Mouse (Mus musculus) spleen, postnatal 4 days (tissue): ENCODE data around the gene Cyp2j9.
"Not testable (repeated sequence)": the region's sequence is repeated elsewhere in the genome, so short reads cannot be mapped to it uniquely, and the experiment has no call there.

Source experiments
- DNase-seq, 2 experiments: peaks; one replicate each; pipeline ENCODE4 v3.0.0; 2022; ENCODE audit warnings: low spot score in 2 of 2

The Cyp2j9 gene

GRCm38 (mm10) chr4:96590911-96591790, at the start of gene Cyp2j9:
Gene Cyp2j9, minus strand, starts transcription at chr4:96591578.
- no peak for DNase-seq

- no peak for DNase-seq
Observed at GRCm38 (mm10) chr4:96635455-96635854, 44.1 kb upstream of the Cyp2j9 start.

DNA sequence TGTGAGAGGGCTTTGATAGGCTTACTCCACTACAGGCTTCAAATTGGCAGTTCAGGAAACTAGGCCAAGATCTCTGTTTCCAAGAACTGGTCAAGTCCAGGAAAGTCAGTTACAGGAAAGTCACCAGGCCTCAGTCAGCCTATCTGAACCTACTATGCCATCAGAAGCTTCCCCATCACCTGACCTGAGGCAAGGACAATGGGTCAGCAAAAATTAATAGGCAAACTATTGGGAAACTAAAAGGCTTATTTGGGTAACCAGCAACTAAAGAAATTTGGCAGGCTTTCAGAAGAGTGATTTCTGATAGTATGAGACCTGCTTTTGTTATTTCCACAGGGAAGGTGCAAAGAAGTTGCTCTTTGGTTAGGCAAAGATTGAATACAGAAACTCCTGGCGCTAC, 31.1 kb upstream of the Cyp2j9 start:
- no peak for DNase-seq

- DNase-seq = no peak
Observed at GRCm38 (mm10) chr4:96591791-96592150, 393 bp upstream of the Cyp2j9 start.

DNA sequence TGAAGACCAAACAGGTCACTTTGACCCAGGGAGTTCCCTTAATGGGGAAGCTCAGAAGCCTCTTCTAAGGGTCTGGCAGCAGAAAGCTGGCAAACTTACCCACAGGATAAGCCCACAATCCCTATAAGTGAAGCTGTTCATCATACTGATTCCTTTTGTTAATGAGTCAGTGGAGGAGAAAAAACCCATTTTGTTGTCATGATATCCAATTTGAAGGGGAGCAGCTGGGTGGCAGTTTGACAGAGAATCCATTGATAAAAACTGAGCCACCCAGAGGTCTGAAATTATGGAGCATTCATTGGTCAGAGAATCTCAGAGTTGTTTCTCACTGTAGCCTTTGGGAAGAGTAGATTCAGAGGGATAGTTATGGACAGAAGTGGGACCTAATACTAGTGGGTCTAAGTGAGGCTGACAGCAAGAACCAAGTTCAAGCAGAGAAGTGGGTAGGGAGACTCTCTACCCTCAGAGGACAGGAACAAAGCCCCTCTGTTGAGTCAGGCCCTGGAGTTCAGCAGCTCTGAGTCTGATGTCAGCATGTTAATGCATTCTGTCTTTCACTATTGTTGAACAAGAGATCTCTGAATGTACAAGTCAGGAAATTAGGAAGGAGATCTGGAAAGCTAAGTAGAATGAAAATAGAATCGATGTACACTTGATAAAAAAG, 9.8 kb downstream of the Cyp2j9 start:
- DNase-seq = no peak

DNA sequence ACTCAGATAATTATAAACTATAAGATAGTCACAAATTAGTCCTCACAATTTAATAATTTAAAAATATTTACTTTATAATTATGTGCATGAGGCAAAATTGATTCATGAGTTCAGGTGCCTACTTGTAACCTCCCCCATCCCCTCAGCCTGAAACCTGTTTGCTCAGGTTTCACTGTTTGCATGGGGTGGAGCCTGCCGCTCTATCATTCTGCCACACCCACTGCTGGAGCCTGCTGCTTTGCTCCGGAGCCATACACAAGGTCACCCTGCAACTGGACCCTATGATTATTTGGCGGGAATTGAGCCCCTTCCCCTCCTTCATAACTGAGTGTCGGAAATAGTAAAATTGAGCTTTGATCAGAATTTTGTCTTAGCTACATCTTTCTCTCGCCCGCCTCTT, 11.0 kb downstream of the Cyp2j9 start:
- not testable (repeated sequence) for DNase-seq

DNA sequence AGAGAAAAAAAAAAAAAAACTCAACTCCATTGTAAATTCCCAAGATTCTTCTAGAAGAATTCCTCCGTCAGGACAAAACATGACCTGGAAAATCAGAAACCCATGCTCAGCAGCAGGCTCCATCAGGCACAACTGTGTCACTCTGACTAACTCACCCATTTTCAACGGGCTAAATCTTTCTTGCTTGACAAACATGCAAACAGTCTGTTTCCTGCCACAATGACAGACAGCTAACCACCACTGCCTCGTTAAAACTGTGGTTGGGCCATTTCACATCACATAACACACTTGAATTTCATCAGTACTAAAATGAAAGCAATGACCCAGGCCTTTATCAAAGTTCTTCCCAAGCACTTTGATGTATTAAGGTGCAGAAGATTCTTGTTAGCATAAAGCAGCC, 21.9 kb downstream of the Cyp2j9 start:
- no peak for DNase-seq

GRCm38 (mm10) chr4:96567988-96568387, 23.4 kb downstream of the Cyp2j9 start:
- DNase-seq = no peak

DNA sequence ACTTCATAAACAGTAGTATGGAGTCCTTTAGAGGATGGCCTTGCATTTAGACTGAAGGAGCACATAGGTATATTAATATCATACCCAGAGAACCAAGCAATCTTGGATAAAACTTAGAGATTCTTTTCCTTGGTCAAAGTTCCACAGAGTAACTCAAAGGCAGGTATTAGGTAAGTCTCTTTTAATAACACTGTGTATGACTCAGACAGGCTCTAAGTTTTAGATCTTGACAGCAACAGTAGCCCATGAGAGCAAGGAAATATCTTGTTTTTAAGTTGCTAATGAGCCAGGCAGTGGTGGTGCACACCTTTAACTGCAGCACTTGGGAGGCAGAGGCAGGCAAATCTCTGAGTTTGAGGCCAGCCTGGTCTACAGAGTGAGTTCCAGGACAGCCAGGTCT, 25.6 kb downstream of the Cyp2j9 start:
- DNase-seq = no peak

GRCm38 (mm10) chr4:96560464-96560863, 30.9 kb downstream of the Cyp2j9 start:
- DNase-seq = no peak

DNA sequence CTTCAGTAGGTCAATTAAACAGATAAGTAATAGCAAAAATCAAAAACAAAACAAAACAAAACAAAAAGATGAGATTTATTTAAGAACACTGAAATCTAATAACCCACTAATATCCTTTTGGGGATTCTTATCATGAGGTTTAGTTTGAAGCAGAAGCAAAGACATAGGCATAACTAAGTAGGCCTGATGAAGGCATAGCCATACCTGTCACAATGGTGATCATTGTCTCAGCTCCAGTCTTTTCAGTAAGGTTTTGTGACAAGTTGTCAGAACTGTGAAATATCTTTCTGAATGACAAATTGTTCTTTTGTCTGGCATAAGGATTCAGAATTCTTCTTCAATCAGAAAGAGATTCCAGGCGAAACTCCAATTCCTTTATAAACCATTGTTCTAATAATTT, 31.6 kb downstream of the Cyp2j9 start:
- no peak for DNase-seq

DNA sequence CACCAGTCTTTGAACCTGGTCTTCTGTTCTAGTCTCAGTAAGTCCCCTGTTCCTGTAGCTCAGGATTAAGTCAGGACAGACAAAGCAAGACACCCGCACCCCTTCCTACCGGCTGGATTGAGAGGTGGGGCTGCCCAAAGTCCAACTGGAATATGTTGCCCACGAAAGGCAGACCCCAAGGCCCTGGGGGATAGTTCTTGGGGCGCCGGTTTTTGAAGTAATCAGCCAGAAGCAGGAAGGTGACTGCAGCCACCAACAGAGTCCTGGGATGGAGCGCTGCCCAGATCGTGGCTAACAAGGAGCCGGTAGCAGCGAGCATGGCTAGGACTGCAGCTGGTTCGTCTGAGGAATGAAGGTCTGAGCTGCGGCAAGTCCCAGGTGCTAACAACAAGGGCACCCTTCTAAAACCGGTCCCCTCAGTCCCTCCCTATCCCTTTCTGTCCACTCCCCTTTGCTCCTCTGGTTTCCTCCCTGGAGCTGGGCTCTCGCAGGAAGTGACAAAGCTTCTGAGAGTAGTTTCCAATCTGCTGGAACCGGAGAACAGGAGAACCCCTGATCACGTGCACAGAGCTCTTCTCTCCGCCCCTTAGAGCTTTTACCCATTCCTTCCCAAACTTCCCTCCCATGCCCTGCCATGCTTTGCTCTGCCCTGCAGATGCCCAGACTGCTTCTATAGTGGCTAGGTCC, 38.1 kb downstream of the Cyp2j9 start, which contains the start of gene Cyp2j6:
Gene Cyp2j6, minus strand, starts transcription at position 529 of the 687 bp plus-strand sequence.
- DNase-seq = no peak

- DNase-seq = no peak
Observed at GRCm38 (mm10) chr4:96551619-96552018, 39.8 kb downstream of the Cyp2j9 start.

GRCm38 (mm10) chr4:96545976-96546375, 45.4 kb downstream of the Cyp2j9 start:
- no peak for DNase-seq

DNA sequence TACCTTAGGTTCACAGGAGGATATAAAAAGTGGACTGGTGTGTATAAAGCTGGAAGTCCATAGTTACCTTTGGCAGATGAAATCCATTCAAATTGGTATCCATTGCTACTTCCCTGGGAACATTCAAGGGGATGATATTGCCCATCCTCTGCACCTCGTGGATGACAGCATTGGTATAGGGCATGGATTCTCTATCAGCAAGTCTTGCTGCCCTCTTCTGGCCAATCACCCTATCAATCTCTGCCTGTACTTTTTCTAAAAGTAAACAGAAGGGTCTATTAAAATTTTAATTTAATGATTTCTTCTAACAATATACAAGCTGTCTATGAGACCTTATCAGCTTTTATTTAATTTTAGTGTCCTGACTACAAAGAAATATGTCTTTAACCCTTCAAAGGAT, 65.6 kb downstream of the Cyp2j9 start:
- DNase-seq = no peak

DNA sequence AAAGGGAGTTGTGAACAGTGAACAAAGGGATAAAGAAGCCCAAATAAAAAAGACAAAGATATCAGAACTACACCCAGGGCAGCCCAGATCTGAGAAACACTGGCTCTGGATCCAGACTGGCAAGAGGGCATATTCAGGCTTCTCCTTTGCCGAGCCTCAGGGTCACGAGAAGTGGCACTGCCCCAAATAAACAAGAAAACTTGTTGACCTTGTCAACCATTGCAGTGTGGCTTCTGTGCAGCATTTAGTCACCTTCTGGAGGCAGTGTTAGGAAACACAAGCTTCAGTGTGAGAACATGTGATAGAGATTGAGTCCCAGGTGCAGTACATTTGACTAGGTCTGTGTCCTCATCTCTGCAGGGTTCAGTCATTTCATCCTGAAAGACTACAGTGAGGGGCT, 69.1 kb downstream of the Cyp2j9 start:
- no peak for DNase-seq
